Mouse (Mus musculus): ENCODE results near the gene Rgl2.

GRCm38 (mm10) chr17:33940981-33941380 lies 11.6 kb downstream of the Rgl2 start:
- no peak for TF ChIP-seq CTCF (IDR thresholded peaks at IDR 0.05; ENCODE audit: low read depth, low read length)
- no peak for TF ChIP-seq POLR2A (IDR thresholded peaks at IDR 0.05; ENCODE audit: extremely low read depth, insufficient read depth, low read length)
